Mouse (Mus musculus) hindbrain, postnatal 0 days (tissue): Measurements from ENCODE around the gene Cr1l. TPM values are rescaled to one million over a fixed set of nuclear protein-coding genes. Genes with fewer than 3 reads are reported as not detected.

Experiments
- ATAC-seq: fragments of 200-750 bp; cut with Nextera tagmentation; 2 replicates; pipeline ENCODE4 v1.8.0; 2017; ENCODE audit warnings: mild to moderate bottlenecking, moderate TSS enrichment, moderate library complexity
- DNase-seq: peaks from one replicate; pipeline ENCODE4 v3.0.0-alpha.2; 2015; ENCODE audit warnings: low spot score
- H3K27ac ChIP-seq: fragments of 300-500 bp; sonication (generic); 2 replicates; pipeline ENCODE4 v1.5.1; 2014; ENCODE audit warnings: mild to moderate bottlenecking
- H3K27me3 ChIP-seq: fragments of 300-500 bp; sonication (generic); 2 replicates; pipeline ENCODE4 v1.6.1; 2014; ENCODE audit warnings: low read length, mixed read lengths; ENCODE audit not compliant: insufficient read depth
- H3K36me3 ChIP-seq: fragments of 300-500 bp; sonication (generic); 2 replicates; pipeline ENCODE4 v1.6.1; 2014; ENCODE audit warnings: low read length, mixed read lengths; ENCODE audit not compliant: insufficient read depth
- H3K4me1 ChIP-seq: fragments of 300-500 bp; sonication (generic); 2 replicates; pipeline ENCODE4 v1.6.1; 2014; ENCODE audit warnings: antibody characterized with exemption, low read length, mixed read lengths; ENCODE audit not compliant: insufficient read depth
- H3K4me2 ChIP-seq: fragments of 300-500 bp; sonication (generic); 2 replicates; pipeline ENCODE4 v1.6.1; 2014; ENCODE audit warnings: low read depth, mild to moderate bottlenecking, low read length, moderate library complexity, mixed read lengths
- H3K4me3 ChIP-seq: fragments of 300-500 bp; sonication (generic); 2 replicates; pipeline ENCODE4 v1.5.1; 2014; ENCODE audit warnings: low read length
- H3K9ac ChIP-seq: fragments of 300-500 bp; sonication (generic); replicated peaks from 2 replicates; pipeline ENCODE4 v1.6.1; 2014; ENCODE audit warnings: mild to moderate bottlenecking, low read length, moderate library complexity, mixed read lengths
- H3K9me3 ChIP-seq: fragments of 300-500 bp; sonication (generic); 2 replicates; pipeline ENCODE4 v1.6.1; 2016; ENCODE audit warnings: low read length, mixed read lengths
- CTCF ChIP-seq: IDR thresholded peaks from 2 replicates; pipeline ENCODE4 v1.5.1; 2016; ENCODE audit warnings: antibody characterized with exemption, control low read depth, low read depth
- WGBS: fragments of 180-500 bp; shearing (Covaris S2); extraction: QIAGEN DNeasy Blood & Tissue Kit; methylation state at CpG from one replicate; pipeline ENCODE4 v1.1.7; 2014; 5-methylcytosine and 5-hydroxymethylcytosine counted together
- polyA plus RNA-seq: library from polyadenylated mRNA; unstranded; fragments of >200 nt; fragmentation: Nextera tagmentation; extraction: Ambion mirVana; gene quantifications from 2 replicates; pipeline ENCODE4 v1.2.1, GENCODE M21; 2015
- total RNA-seq: library from RNA; depleted of rRNA; stranded (reverse); fragments of >200 nt; gene quantifications from 2 replicates; pipeline ENCODE4 v1.2.3, GENCODE M21; 2014

The Cr1l gene
- total and polyA plus RNA-seq, 2 experiments from 2014 or later = 45.2 to 59.2 TPM

- no peaks in the 10 kb centered on the region for H3K9me3 ChIP-seq
- TF ChIP-seq CTCF = no peak
- H3K27me3 ChIP-seq = no peaks in the 10 kb centered on the region
- H3K4me3 ChIP-seq = no peak overlapping the region
- DNase-seq = no peak
- no peak overlapping the region for H3K27ac ChIP-seq
- H3K4me1 ChIP-seq = no peaks in the 10 kb centered on the region
- no peak for ATAC-seq
- peak overlapping the region; percentile 37 for H3K4me2 ChIP-seq
- H3K36me3 ChIP-seq = 0 out of 2 replicates have a peak, but pooled peaks cover 2% of the 10 kb centered on the region
- H3K9ac ChIP-seq = no peak overlapping the region
- WGBS = 69% methylated on average over 1 of the region's 1 CpGs
Observed at GRCm38 (mm10) chr1:195129867-195130266, 1.5 kb downstream of the Cr1l start.

GRCm38 (mm10) chr1:195114414-195114813, 17.0 kb downstream of the Cr1l start:
- TF ChIP-seq CTCF = no peak
- 97% methylated on average over 1 of the region's 1 CpGs for WGBS
- ATAC-seq = no peak

DNA sequence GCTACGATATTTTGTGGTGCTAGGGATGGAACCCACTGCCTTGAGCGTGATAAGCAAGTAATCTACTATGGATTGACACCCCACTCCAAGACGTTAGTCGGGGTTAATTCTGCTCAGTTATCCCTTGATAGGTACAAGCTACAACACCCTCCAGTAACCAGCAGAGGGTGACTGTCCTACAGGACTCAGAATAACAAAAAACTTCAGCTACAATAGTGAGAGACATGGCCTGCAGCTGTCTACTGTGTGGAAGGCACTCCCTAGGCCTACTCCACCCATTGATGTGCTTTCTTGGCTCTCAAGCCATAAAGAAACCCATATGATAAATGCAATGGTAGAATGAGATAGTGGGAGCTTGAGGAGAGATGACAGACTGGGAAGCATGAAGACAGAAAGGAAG, 17.8 kb downstream of the Cr1l start:
- ATAC-seq (no peak), DNase-seq (no peak)
- TF ChIP-seq CTCF = no peak
- no peak overlapping the region for H3K9ac ChIP-seq
- no peak overlapping the region for H3K4me2 ChIP-seq
- H3K36me3 ChIP-seq = peaks cover 24% of the 10 kb centered on the region; the same call in 1 of the 2 replicates
- H3K27me3 ChIP-seq = no peaks in the 10 kb centered on the region
- H3K4me3 ChIP-seq = no peak overlapping the region
- H3K27ac ChIP-seq = no peak overlapping the region
- H3K4me1 ChIP-seq = no peaks in the 10 kb centered on the region
- H3K9me3 ChIP-seq = no peaks in the 10 kb centered on the region
- WGBS = 90% methylated on average over 4 of the region's 4 CpGs

More at GRCm38 (mm10) chr1:195114414-195114813, 17.0 kb downstream of the Cr1l start:
- no peak overlapping the region for H3K9ac ChIP-seq
- peaks cover 24% of the 10 kb centered on the region; the same call in 1 of the 2 replicates for H3K36me3 ChIP-seq
- DNase-seq = no peak
- H3K27ac ChIP-seq = no peak overlapping the region
- no peaks in the 10 kb centered on the region for H3K9me3 ChIP-seq
- no peak overlapping the region for H3K4me3 ChIP-seq
- H3K4me2 ChIP-seq = no peak overlapping the region
- no peaks in the 10 kb centered on the region for H3K4me1 ChIP-seq
- H3K27me3 ChIP-seq = no peaks in the 10 kb centered on the region

DNA sequence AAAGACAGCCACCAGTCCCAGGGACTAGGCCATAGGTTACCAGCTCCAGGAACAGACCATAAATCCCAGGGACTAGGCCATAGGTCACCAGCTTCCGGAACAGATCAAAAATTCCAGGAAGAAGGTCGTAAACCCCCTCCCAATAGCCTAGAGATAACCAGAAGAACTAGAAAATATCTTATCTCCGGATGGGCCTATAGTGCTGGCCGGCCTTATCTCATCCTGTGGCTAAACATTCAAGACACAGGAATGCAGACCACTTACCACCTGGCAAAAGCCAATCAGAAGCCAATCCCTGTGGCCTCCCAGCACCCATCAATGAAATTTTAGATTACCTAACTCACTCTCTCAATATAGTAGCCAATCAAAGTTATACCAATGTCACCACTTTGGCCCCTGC, 30.7 kb downstream of the Cr1l start:
- Histone ChIP-seq H3K9ac (no peak overlapping the region), H3K4me1 (no peaks in the 10 kb centered on the region), H3K36me3 (peaks cover 6% of the 10 kb centered on the region; the same call in 1 of the 2 replicates), H3K27ac (no peak overlapping the region), H3K4me2 (no peak overlapping the region), H3K27me3 (no peaks in the 10 kb centered on the region), H3K4me3 (no peak overlapping the region), H3K9me3 (no peaks in the 10 kb centered on the region)
- TF ChIP-seq CTCF = no peak
- WGBS = 91% methylated on average over 4 of the region's 4 CpGs
- DNase-seq = no peak
- ATAC-seq = no peak

- Histone ChIP-seq H3K27me3 (no peaks in the 10 kb centered on the region), H3K9me3 (no peaks in the 10 kb centered on the region), H3K4me1 (no peaks in the 10 kb centered on the region), H3K36me3 (peaks cover 2% of the 10 kb centered on the region; the same call in 1 of the 2 replicates), H3K4me3 (no peak overlapping the region), H3K4me2 (no peak overlapping the region), H3K27ac (no peak overlapping the region), H3K9ac (no peak overlapping the region)
- ATAC-seq = no peak
- WGBS = 91% methylated on average over 1 of the region's 1 CpGs
- no peak for TF ChIP-seq CTCF
- no peak for DNase-seq
Observed at GRCm38 (mm10) chr1:195098004-195098403, 33.4 kb downstream of the Cr1l start.

DNA sequence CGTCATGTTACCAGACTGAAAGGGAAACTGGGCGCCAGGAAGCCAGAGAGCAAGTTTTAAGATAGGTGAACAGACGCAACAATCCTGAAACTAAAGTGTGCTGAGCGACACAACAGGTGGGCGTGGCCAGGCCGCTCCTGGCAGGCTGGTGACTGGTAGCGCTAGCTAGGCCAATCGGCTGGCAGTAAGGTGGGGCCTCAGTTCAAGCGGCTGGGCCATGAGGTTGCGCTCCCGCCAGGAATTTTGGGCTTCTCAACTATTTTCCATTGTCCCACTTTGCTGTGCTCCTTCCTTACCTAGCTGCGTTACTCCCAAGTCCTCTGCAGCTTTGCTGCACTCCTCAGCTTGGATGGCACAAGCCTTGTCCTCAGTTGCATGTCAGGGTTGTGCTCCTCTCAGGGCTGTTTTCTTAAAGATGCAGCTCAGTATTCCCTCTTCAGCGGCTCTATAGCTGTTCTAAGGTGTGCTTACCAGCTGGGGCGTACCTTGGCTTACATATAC, 39.1 kb downstream of the Cr1l start, which contains the start of gene Cd46:
Cd46 (minus strand) TSS at position 30 of the 501 bp plus-strand sequence.
- DNase-seq (peak; percentile 66), ATAC-seq (peak; percentile 93)
- Histone ChIP-seq H3K4me2 (peak within 1 kb of the TSS; percentile 68), H3K27ac (no peak within 1 kb of the TSS; the same call in 1 of the 2 replicates), H3K4me1 (peaks cover 6% of the 10 kb centered on the region; the same call in 1 of the 2 replicates), H3K9me3 (no peaks in the 10 kb centered on the region), H3K36me3 (no peaks in the 10 kb centered on the region; the same call in 1 of the 2 replicates), H3K4me3 (peak within 1 kb of the TSS; percentile 36), H3K9ac (0 out of 2 replicates have a peak within 1 kb of the TSS, but pooled peaks have one; percentile 24), H3K27me3 (no peaks in the 10 kb centered on the region)
- 4% methylated on average over 14 of the region's 14 CpGs for WGBS
- no peak for TF ChIP-seq CTCF

DNA sequence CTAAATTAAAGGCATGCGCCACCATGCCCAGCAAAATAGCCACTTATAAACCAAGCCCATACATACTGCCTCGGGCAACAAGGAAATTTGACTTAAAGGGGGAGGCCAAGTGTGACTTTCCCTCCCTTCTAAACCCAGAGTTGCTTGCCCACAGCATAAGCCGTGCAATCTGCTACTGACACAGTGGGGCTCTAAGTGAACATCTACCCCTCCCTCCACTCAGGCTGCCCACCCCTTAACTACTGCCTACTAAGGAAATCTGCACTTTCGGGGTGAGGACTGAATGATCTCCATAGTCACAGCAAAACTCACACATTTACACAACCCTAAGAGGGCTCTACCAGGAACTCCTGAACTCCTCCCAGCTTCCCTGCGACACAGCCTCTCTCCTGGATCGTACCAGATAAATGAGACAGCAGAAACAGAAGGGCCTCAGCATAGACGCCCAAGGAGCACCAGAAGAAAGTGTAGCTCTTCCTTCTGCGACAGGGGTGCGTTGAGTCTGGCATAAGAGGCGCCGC, 39.6 kb downstream of the Cr1l start:
- TF ChIP-seq CTCF = no peak
- Histone ChIP-seq H3K4me1 (peaks cover 6% of the 10 kb centered on the region; the same call in 1 of the 2 replicates), H3K27me3 (no peaks in the 10 kb centered on the region), H3K36me3 (no peaks in the 10 kb centered on the region; the same call in 1 of the 2 replicates), H3K4me2 (peak overlapping the region; percentile 68), H3K9ac (0 out of 2 replicates have a peak overlapping the region, but pooled peaks have one; percentile 24), H3K4me3 (peak overlapping the region; percentile 36), H3K27ac (no peak overlapping the region; the same call in 1 of the 2 replicates), H3K9me3 (no peaks in the 10 kb centered on the region)
- DNase-seq (no peak), ATAC-seq (peak; percentile 76)
- 19% methylated on average over 11 of the region's 11 CpGs for WGBS
